Mouse (Mus musculus): ENCODE measurements around the gene Cxcl16. TPM values are rescaled to one million over a fixed set of nuclear protein-coding genes. Genes with fewer than 3 reads are reported as not detected.

Cxcl16 gene
- polyA plus RNA-seq, 1 experiment from 2014 or later = 7.8 TPM

DNA sequence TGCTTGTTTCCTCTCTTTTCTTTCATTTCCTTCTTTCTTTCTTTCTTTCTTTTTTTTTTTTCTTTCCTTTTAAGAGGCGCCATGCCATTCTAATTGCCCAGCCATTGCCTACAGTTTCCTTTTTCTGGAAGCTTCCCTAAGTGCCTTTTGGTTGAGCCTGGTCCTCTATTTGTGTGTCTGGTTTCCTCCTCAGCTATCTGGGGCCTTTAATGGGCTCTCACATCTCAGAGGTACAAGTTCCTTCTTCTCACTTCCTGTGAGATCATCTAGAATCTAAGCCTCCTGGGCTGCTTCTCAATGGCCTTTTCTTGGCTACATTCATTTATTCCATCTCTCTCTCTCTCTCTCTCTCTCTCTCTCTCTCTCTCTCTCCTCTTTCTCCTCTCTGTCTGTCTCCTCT is 12.4 kb downstream of the Cxcl16 start:
- no peak overlapping the region for H3K27ac ChIP-seq (ENCODE audit: low read length)
- H3K9me3 ChIP-seq (ENCODE audit: control insufficient read depth, low read depth, low read length) = no peaks in the 10 kb centered on the region
- H3K36me3 ChIP-seq (ENCODE audit: control insufficient read depth, insufficient read depth, low read length) = no peaks in the 10 kb centered on the region
- no peak overlapping the region for H3K9ac ChIP-seq (replicated peaks; ENCODE audit: low read depth, low read length)
- no peak for ATAC-seq (ENCODE audit: insufficient number of reproducible peaks, insufficient read depth, low FRiP score, low read depth)
- no peak overlapping the region for H3K4me2 ChIP-seq (replicated peaks; ENCODE audit: low read depth, low read length)
- WGBS = 80% methylated on average over 1 of the region's 1 CpGs
- H3K27me3 ChIP-seq (ENCODE audit: control insufficient read depth, insufficient read depth, low read length) = no peaks in the 10 kb centered on the region
- no peak overlapping the region for H3K4me3 ChIP-seq (ENCODE audit: low read depth, low read length)
- H3K4me1 ChIP-seq (ENCODE audit: control insufficient read depth, insufficient read depth, low read length) = peaks cover under 1% of the 10 kb centered on the region

DNA sequence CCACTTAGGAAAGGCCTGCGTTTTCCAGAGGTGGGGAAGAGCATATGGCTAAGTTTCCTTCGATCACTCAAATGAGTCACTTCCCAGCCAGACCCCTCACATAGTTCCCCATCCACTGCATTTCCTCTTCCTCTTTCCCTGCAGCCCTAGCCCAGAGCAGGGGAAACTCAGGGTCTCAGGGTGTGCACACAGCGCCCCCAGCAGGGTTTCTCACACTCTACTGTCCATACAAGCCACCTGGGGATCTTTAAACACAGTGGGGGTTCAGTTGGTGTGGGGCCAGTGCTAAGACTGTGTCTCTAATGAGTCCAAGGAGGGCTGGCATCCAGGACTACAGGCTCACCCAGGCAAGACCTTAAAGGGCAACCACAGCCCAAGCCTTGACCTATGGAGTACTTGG is 13.0 kb downstream of the Cxcl16 start:
- no peak for ATAC-seq (ENCODE audit: insufficient number of reproducible peaks, insufficient read depth, low FRiP score, low read depth)
- no peaks in the 10 kb centered on the region for H3K9me3 ChIP-seq (ENCODE audit: control insufficient read depth, low read depth, low read length)
- no peak overlapping the region for H3K9ac ChIP-seq (replicated peaks; ENCODE audit: low read depth, low read length)
- no peaks in the 10 kb centered on the region for H3K4me1 ChIP-seq (ENCODE audit: control insufficient read depth, insufficient read depth, low read length)
- 36% methylated on average over 3 of the region's 3 CpGs for WGBS
- no peaks in the 10 kb centered on the region for H3K27me3 ChIP-seq (ENCODE audit: control insufficient read depth, insufficient read depth, low read length)
- no peaks in the 10 kb centered on the region for H3K36me3 ChIP-seq (ENCODE audit: control insufficient read depth, insufficient read depth, low read length)
- H3K27ac ChIP-seq (ENCODE audit: low read length) = no peak overlapping the region
- no peak overlapping the region for H3K4me2 ChIP-seq (replicated peaks; ENCODE audit: low read depth, low read length)
- no peak overlapping the region for H3K4me3 ChIP-seq (ENCODE audit: low read depth, low read length)

DNA sequence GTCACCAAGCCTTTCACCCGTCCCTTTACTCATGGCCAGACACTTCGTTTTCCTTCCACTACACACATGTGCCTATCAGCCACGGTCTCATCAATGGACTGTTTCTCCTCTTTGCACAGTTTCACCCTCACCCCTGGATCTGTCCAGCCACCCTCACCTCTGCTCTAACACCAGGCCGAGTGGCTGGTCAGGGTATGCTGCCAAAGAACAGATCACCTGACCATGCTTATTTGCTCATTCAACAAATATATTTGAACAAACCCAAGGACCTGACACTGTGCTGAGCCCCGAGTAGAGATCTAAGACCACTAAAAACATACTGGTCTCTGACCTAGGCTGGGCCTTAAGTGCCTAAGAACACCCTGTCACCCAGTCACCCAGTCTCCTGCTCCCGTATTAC is 15.1 kb downstream of the Cxcl16 start:
- WGBS = 60% methylated on average over 6 of the region's 6 CpGs
- H3K9me3 ChIP-seq (ENCODE audit: control insufficient read depth, low read depth, low read length) = no peaks in the 10 kb centered on the region
- no peaks in the 10 kb centered on the region for H3K27me3 ChIP-seq (ENCODE audit: control insufficient read depth, insufficient read depth, low read length)
- H3K4me3 ChIP-seq (ENCODE audit: low read depth, low read length) = no peak overlapping the region
- no peak overlapping the region for H3K9ac ChIP-seq (replicated peaks; ENCODE audit: low read depth, low read length)
- H3K4me2 ChIP-seq (replicated peaks; ENCODE audit: low read depth, low read length) = no peak overlapping the region
- no peak overlapping the region for H3K27ac ChIP-seq (ENCODE audit: low read length)
- 0 out of 2 replicates have a peak, but pooled peaks have one; percentile 49 for ATAC-seq (ENCODE audit: insufficient number of reproducible peaks, insufficient read depth, low FRiP score, low read depth)
- no peaks in the 10 kb centered on the region for H3K4me1 ChIP-seq (ENCODE audit: control insufficient read depth, insufficient read depth, low read length)
- peaks cover 5% of the 10 kb centered on the region; the same call in 1 of the 2 replicates for H3K36me3 ChIP-seq (ENCODE audit: control insufficient read depth, insufficient read depth, low read length)

DNA sequence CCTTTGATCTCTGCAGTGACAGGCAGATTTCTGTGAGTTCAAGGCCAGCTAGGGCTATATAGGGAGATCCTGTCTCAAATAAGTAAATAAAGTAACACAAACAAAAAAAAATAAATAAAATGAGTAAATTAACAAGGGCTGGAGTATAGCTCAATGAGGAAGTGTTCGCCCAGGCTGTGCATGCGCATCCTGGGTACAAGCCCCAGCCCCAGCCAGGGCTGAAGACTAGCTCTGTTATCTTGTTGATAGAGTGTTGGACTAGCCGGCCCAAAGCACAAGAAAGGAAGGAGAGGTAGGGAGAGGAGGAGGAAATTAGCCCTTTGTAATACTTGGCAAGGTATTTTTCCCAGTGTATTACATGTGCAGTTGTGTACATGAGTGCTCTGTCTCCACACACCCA is 15.8 kb downstream of the Cxcl16 start:
- Histone ChIP-seq H3K27ac (ENCODE audit: low read length) (no peak overlapping the region), H3K9me3 (ENCODE audit: control insufficient read depth, low read depth, low read length) (no peaks in the 10 kb centered on the region), H3K4me1 (ENCODE audit: control insufficient read depth, insufficient read depth, low read length) (no peaks in the 10 kb centered on the region), H3K4me2 (replicated peaks; ENCODE audit: low read depth, low read length) (no peak overlapping the region), H3K4me3 (ENCODE audit: low read depth, low read length) (no peak overlapping the region), H3K27me3 (ENCODE audit: control insufficient read depth, insufficient read depth, low read length) (no peaks in the 10 kb centered on the region), H3K9ac (replicated peaks; ENCODE audit: low read depth, low read length) (no peak overlapping the region), H3K36me3 (ENCODE audit: control insufficient read depth, insufficient read depth, low read length) (peaks cover 5% of the 10 kb centered on the region; the same call in 1 of the 2 replicates)
- WGBS = 78% methylated on average over 3 of the region's 3 CpGs
- ATAC-seq (ENCODE audit: insufficient number of reproducible peaks, insufficient read depth, low FRiP score, low read depth) = no peak

DNA sequence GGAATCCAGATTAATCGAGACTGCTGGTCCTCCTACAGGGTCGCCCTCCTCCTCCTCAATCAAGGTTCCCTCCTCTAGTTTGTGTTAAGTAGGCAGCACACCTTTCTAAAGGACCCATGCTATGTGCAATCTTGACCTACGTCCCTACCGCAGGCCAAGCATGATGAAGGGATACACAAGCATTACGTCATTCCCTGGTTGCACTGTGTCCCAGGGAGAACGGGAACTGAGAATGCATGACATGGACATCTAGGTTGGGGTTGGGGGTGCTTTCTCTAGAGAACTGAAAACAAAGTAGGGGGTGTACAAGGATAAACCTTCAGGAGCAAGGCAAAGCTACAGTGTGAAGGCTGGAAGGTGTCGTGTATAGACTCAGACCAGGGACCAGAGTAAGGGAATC is 17.9 kb downstream of the Cxcl16 start:
- no peak overlapping the region for H3K4me3 ChIP-seq (ENCODE audit: low read depth, low read length)
- no peak for ATAC-seq (ENCODE audit: insufficient number of reproducible peaks, insufficient read depth, low FRiP score, low read depth)
- no peaks in the 10 kb centered on the region for H3K4me1 ChIP-seq (ENCODE audit: control insufficient read depth, insufficient read depth, low read length)
- no peaks in the 10 kb centered on the region for H3K27me3 ChIP-seq (ENCODE audit: control insufficient read depth, insufficient read depth, low read length)
- no peak overlapping the region for H3K4me2 ChIP-seq (replicated peaks; ENCODE audit: low read depth, low read length)
- 92% methylated on average over 7 of the region's 7 CpGs for WGBS
- no peak overlapping the region for H3K9ac ChIP-seq (replicated peaks; ENCODE audit: low read depth, low read length)
- H3K27ac ChIP-seq (ENCODE audit: low read length) = no peak overlapping the region
- no peaks in the 10 kb centered on the region for H3K9me3 ChIP-seq (ENCODE audit: control insufficient read depth, low read depth, low read length)
- peaks cover 19% of the 10 kb centered on the region for H3K36me3 ChIP-seq (ENCODE audit: control insufficient read depth, insufficient read depth, low read length)

DNA sequence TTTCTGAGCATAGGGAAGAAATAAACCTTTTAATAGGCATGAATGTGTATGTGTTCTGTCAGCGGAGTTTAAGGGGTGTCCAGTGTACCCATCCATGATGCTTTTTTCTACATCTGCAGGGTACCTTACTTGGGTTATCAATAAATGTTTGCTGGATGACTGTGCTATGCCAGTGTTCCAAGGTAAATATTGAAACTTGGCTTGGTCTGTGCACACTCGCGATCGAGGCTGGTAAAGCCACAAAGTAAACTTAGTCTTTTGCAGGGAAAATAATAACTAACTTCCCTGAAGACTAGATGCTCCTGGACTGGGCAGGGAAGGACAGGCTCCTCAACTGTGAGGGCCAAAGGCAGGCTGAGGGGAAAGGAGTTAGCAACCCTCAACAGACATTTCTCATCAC is 19.1 kb downstream of the Cxcl16 start:
- WGBS = 67% methylated on average over 4 of the region's 4 CpGs
- H3K4me3 ChIP-seq (ENCODE audit: low read depth, low read length) = no peak overlapping the region
- H3K9ac ChIP-seq (replicated peaks; ENCODE audit: low read depth, low read length) = no peak overlapping the region
- no peak for ATAC-seq (ENCODE audit: insufficient number of reproducible peaks, insufficient read depth, low FRiP score, low read depth)
- H3K9me3 ChIP-seq (ENCODE audit: control insufficient read depth, low read depth, low read length) = no peaks in the 10 kb centered on the region
- no peaks in the 10 kb centered on the region for H3K27me3 ChIP-seq (ENCODE audit: control insufficient read depth, insufficient read depth, low read length)
- H3K4me1 ChIP-seq (ENCODE audit: control insufficient read depth, insufficient read depth, low read length) = no peaks in the 10 kb centered on the region
- H3K36me3 ChIP-seq (ENCODE audit: control insufficient read depth, insufficient read depth, low read length) = peaks cover 21% of the 10 kb centered on the region
- H3K4me2 ChIP-seq (replicated peaks; ENCODE audit: low read depth, low read length) = no peak overlapping the region
- no peak overlapping the region for H3K27ac ChIP-seq (ENCODE audit: low read length)

DNA sequence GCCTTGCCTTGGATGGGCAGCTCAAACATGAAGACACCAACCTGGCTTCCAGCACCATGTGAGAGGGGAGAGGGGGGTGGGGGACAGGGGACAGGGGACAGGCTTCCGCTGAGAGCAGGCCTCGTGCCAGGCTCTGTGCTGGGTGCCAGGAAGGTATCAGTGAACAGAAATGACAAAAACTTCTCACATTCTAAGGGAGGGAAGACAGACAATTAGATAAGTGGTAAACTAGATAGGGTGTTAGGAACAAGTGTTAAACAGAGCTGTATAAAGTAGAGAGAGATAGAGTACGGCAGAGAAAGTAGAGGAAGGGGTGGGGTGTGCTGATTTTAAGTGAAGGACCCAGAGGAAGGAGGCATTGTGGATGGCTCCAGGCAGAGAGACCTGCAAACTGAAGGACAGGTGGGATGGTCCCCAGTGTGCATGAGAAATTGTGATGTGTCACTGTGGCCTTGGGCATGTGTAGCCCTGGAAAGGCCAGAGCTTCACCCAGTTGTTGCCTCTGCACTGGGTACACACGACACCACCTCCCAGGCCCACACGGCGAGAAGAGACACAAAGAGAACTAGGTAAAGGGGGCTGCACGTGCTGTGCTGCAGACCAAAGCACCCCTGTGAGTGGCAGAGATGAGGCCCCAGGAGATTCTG is 20.9 kb downstream of the Cxcl16 start:
- no peak for ATAC-seq (ENCODE audit: insufficient number of reproducible peaks, insufficient read depth, low FRiP score, low read depth)
- WGBS = 88% methylated on average over 7 of the region's 7 CpGs
- Histone ChIP-seq H3K9me3 (ENCODE audit: control insufficient read depth, low read depth, low read length) (no peaks in the 10 kb centered on the region), H3K27me3 (ENCODE audit: control insufficient read depth, insufficient read depth, low read length) (no peaks in the 10 kb centered on the region), H3K36me3 (ENCODE audit: control insufficient read depth, insufficient read depth, low read length) (peaks cover 21% of the 10 kb centered on the region), H3K9ac (replicated peaks; ENCODE audit: low read depth, low read length) (no peak overlapping the region), H3K4me1 (ENCODE audit: control insufficient read depth, insufficient read depth, low read length) (0 out of 2 replicates have a peak, but pooled peaks cover under 1% of the 10 kb centered on the region), H3K27ac (ENCODE audit: low read length) (no peak overlapping the region), H3K4me2 (replicated peaks; ENCODE audit: low read depth, low read length) (no peak overlapping the region), H3K4me3 (ENCODE audit: low read depth, low read length) (no peak overlapping the region)

DNA sequence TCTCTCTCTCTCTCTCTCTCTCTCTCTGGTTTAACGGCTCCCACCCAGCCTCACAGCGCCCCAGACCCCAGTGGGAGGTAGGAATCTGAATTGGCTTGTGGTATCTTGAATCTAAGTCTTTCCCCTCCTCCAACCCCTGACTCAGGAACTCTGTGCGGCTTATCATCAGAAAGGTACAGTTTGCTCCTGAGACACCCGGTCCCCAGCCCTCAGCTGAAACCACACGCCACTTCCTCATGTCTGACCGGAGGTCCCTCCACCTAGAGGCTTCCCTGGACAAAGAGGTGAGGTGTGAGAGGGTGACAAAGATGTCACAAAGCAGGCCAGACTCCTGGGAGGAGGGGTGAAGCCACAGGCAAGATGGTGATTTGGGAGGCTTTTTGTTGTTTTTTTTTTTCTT is 22.4 kb downstream of the Cxcl16 start:
- Histone ChIP-seq H3K4me1 (ENCODE audit: control insufficient read depth, insufficient read depth, low read length) (peaks cover 10% of the 10 kb centered on the region; the same call in 1 of the 2 replicates), H3K36me3 (ENCODE audit: control insufficient read depth, insufficient read depth, low read length) (peaks cover 21% of the 10 kb centered on the region), H3K9ac (replicated peaks; ENCODE audit: low read depth, low read length) (no peak overlapping the region), H3K27me3 (ENCODE audit: control insufficient read depth, insufficient read depth, low read length) (no peaks in the 10 kb centered on the region), H3K4me2 (replicated peaks; ENCODE audit: low read depth, low read length) (no peak overlapping the region), H3K9me3 (ENCODE audit: control insufficient read depth, low read depth, low read length) (no peaks in the 10 kb centered on the region), H3K4me3 (ENCODE audit: low read depth, low read length) (no peak overlapping the region), H3K27ac (ENCODE audit: low read length) (no peak overlapping the region)
- ATAC-seq (ENCODE audit: insufficient number of reproducible peaks, insufficient read depth, low FRiP score, low read depth) = no peak
- 79% methylated on average over 6 of the region's 6 CpGs for whole genome bisulfite sequencing

DNA sequence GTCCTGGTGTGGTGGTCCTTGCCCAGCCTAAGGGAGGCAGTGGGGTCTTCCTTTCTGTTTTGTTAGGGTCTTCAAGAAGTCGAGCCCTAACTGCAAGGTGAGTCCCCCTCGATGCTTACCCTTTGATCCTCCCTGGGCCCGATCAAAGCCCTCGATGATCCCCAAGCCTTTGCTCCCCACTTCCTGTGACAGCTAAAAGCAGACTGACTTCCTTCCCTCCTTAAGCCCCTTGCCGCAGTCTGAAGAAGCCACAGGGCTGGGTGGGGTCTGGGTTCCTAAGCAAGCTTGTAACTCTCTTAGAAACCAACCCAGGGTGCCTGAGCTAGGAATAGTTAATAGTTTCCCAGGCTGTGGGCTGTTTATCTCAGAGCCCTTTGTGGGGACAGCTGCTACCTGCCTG is 24.3 kb downstream of the Cxcl16 start:
- H3K9me3 ChIP-seq (ENCODE audit: control insufficient read depth, low read depth, low read length) = no peaks in the 10 kb centered on the region
- 70% methylated on average over 5 of the region's 5 CpGs for WGBS
- H3K4me1 ChIP-seq (ENCODE audit: control insufficient read depth, insufficient read depth, low read length) = peaks cover 14% of the 10 kb centered on the region; the same call in 1 of the 2 replicates
- no peak overlapping the region for H3K9ac ChIP-seq (replicated peaks; ENCODE audit: low read depth, low read length)
- no peak for ATAC-seq (ENCODE audit: insufficient number of reproducible peaks, insufficient read depth, low FRiP score, low read depth)
- H3K4me3 ChIP-seq (ENCODE audit: low read depth, low read length) = no peak overlapping the region
- peaks cover 21% of the 10 kb centered on the region for H3K36me3 ChIP-seq (ENCODE audit: control insufficient read depth, insufficient read depth, low read length)
- no peak overlapping the region for H3K27ac ChIP-seq (ENCODE audit: low read length)
- H3K4me2 ChIP-seq (replicated peaks; ENCODE audit: low read depth, low read length) = no peak overlapping the region
- H3K27me3 ChIP-seq (ENCODE audit: control insufficient read depth, insufficient read depth, low read length) = no peaks in the 10 kb centered on the region
